Mouse (Mus musculus): ENCODE measurements around the gene Rem2. TPM values are rescaled to one million over a fixed set of nuclear protein-coding genes. Genes with fewer than 3 reads are reported as not detected.

Rem2 gene
- total and polyA plus RNA-seq, 3 experiments: 4.8 to 38.8 TPM; not detected in 1

GRCm38 (mm10) chr14:54482498-54482897 is 6.6 kb downstream of the Rem2 start (continued):
- TF ChIP-seq USF1 (IDR thresholded peaks at IDR 0.05; ENCODE audit: low read depth, low read length): peak; percentile 77
- TF ChIP-seq RAD21 (IDR thresholded peaks at IDR 0.05; ENCODE audit: low read depth, low read length): peak; percentile 48

- H3K4me1 ChIP-seq (ENCODE audit: control insufficient read depth in 1 of 2, insufficient read depth in 2 of 2, low read length in 2 of 2): peaks cover 13 to 41% of the 10 kb centered on the region in 2 experiments
- no peak overlapping the region for H3K9ac ChIP-seq (ENCODE audit: control insufficient read depth, low read depth, low read length, poor library complexity, severe bottlenecking)
- peak overlapping the region; percentile 59 for H3K27ac ChIP-seq (ENCODE audit: control insufficient read depth, low read depth, low read length)
- H3K9me3 ChIP-seq (replicated peaks; ENCODE audit: insufficient read depth, low read length): no peaks in the 10 kb centered on the region
- no peaks in the 10 kb centered on the region for H3K27me3 ChIP-seq (ENCODE audit: control insufficient read depth in 1 of 2, insufficient read depth in 2 of 2, low read length in 2 of 2)
- DNase-seq (ENCODE audit: low read depth, low spot score): peak; percentile 82
- no peaks in the 10 kb centered on the region for H3K79me2 ChIP-seq (ENCODE audit: control insufficient read depth, insufficient read depth, low read length, poor library complexity)
- peaks cover 0 to 32% of the 10 kb centered on the region in 2 experiments; a peak in 2 of 4 replicates for H3K36me3 ChIP-seq (ENCODE audit: control insufficient read depth in 1 of 2, insufficient read depth in 2 of 2, low read length in 2 of 2)
- H3K4me3 ChIP-seq (ENCODE audit: control insufficient read depth in 1 of 2, insufficient read depth in 1 of 2, low read depth in 2 of 2, low read length in 2 of 2): no peak overlapping the region
- TF ChIP-seq JUND (IDR thresholded peaks at IDR 0.05; ENCODE audit: low read depth, low read length) (no peak), MEF2A (IDR thresholded peaks at IDR 0.05; ENCODE audit: extremely low read depth, insufficient replicate concordance, low read depth, low read length, poor library complexity, severe bottlenecking) (no peak), NRF1 (IDR thresholded peaks at IDR 0.05; ENCODE audit: insufficient read depth, low read depth, low read length, poor library complexity, severe bottlenecking) (no peak), E2F4 (IDR thresholded peaks at IDR 0.05; ENCODE audit: borderline replicate concordance, low read depth, low read length) (no peak), CHD1 (IDR thresholded peaks at IDR 0.05; ENCODE audit: low read depth, low read length) (no peak), POLR2AphosphoS5 (IDR thresholded peaks at IDR 0.05; ENCODE audit: borderline replicate concordance, low read depth, low read length) (no peak), POLR2AphosphoS2 (IDR thresholded peaks at IDR 0.05; ENCODE audit: low read length) (no peak), UBTF (IDR thresholded peaks at IDR 0.05; ENCODE audit: borderline replicate concordance, insufficient read depth, low read depth, low read length) (no peak), MAX (IDR thresholded peaks at IDR 0.05; ENCODE audit: low read length) (no peak), MAFK (IDR thresholded peaks at IDR 0.05; ENCODE audit: borderline replicate concordance, low read depth, low read length) (no peak), CHD2 (IDR thresholded peaks at IDR 0.05; ENCODE audit: low read length) (no peak), GATA1 (IDR thresholded peaks at IDR 0.05; ENCODE audit: low read depth, low read length) (peak; percentile 85), ZNF384 (IDR thresholded peaks at IDR 0.05; ENCODE audit: low read depth, low read length) (peak; percentile 94), ETS1 (IDR thresholded peaks at IDR 0.05; ENCODE audit: low read depth, low read length) (peak; percentile 50; the same call in 1 of the 2 replicates), ZC3H11A (IDR thresholded peaks at IDR 0.05; ENCODE audit: low read depth, low read length) (no peak), USF1 (IDR thresholded peaks at IDR 0.05; ENCODE audit: low read depth, low read length) (no peak), GABPA (IDR thresholded peaks at IDR 0.05; ENCODE audit: low read depth, low read length) (no peak), ELF1 (IDR thresholded peaks at IDR 0.05; ENCODE audit: low read depth, low read length) (no peak), SIN3A (IDR thresholded peaks at IDR 0.05; ENCODE audit: low read length) (no peak; the same call in none of the 2 replicates), HCFC1 (IDR thresholded peaks at IDR 0.05; ENCODE audit: low read depth, low read length) (no peak), TBP (IDR thresholded peaks at IDR 0.05; ENCODE audit: low read depth, low read length) (peak; percentile 14; the same call in 1 of the 2 replicates), ZMIZ1 (IDR thresholded peaks at IDR 0.05; ENCODE audit: low read depth, low read length) (no peak), ZKSCAN1 (IDR thresholded peaks at IDR 0.05; ENCODE audit: low read depth, low read length) (no peak), MYB (IDR thresholded peaks at IDR 0.05; ENCODE audit: low read depth, low read length) (no peak), TAL1 (IDR thresholded peaks at IDR 0.05; ENCODE audit: low read length) (peak; percentile 70), SMC3 (IDR thresholded peaks at IDR 0.05; ENCODE audit: low read depth, low read length) (no peak), CTCF (IDR thresholded peaks at IDR 0.05 in 2 of 3, conservative IDR thresholded peaks at IDR 0.05 in 1 of 3; ENCODE audit: control insufficient read depth in 1 of 3, insufficient read depth in 1 of 3, low read depth in 2 of 3, low read length in 3 of 3, poor library complexity in 1 of 3, severe bottlenecking in 1 of 3) (no peak), MXI1 (IDR thresholded peaks at IDR 0.05; ENCODE audit: low read depth, low read length) (no peak), KAT2A (conservative IDR thresholded peaks at IDR 0.05; ENCODE audit: low read depth, low read length) (no peak), RAD21 (IDR thresholded peaks at IDR 0.05; ENCODE audit: low read depth, low read length) (no peak), RCOR1 (IDR thresholded peaks at IDR 0.05; ENCODE audit: low read depth, low read length) (peak; percentile 88), EP300 (IDR thresholded peaks at IDR 0.05; ENCODE audit: low read depth in 1 of 2, low read length in 2 of 2) (peak; percentile 81 to 83), NELFE (IDR thresholded peaks at IDR 0.05; ENCODE audit: low read depth, low read length) (no peak), BHLHE40 (IDR thresholded peaks at IDR 0.05; ENCODE audit: borderline replicate concordance, low read depth, low read length) (no peak), MAZ (IDR thresholded peaks at IDR 0.05; ENCODE audit: low read depth, low read length) (peak; percentile 29; the same call in 1 of the 2 replicates), TCF12 (IDR thresholded peaks at IDR 0.05; ENCODE audit: low read depth, low read length) (peak; percentile 91)
These were observed 10.0 kb downstream of the Rem2 start for GRCm38 (mm10) chr14:54485899-54486298.

All from MEL (cell line).